Mouse (Mus musculus) forebrain, embryonic 10.5 days (tissue): Measurements from ENCODE around the gene Cul7. TPM values are rescaled to one million over a fixed set of nuclear protein-coding genes. Genes with fewer than 3 reads are reported as not detected.

ENCODE experiments used
- DNase-seq: peaks from one replicate; pipeline ENCODE4 v3.0.0-alpha.2; 2017; ENCODE audit warnings: low spot score; ENCODE audit errors: extremely low spot score
- H3K27ac ChIP-seq: fragments of 300-500 bp; sonication (generic); 2 replicates; pipeline ENCODE4 v1.5.1; 2016; ENCODE audit warnings: mild to moderate bottlenecking
- H3K27me3 ChIP-seq: fragments of 300-500 bp; sonication (generic); 2 replicates; pipeline ENCODE4 v1.6.1; 2016; ENCODE audit warnings: mild to moderate bottlenecking; ENCODE audit not compliant: poor library complexity, severe bottlenecking
- H3K36me3 ChIP-seq: fragments of 300-500 bp; sonication (generic); replicated peaks from 2 replicates; pipeline ENCODE4 v1.6.1; 2016; ENCODE audit warnings: mild to moderate bottlenecking, moderate library complexity
- H3K4me1 ChIP-seq: fragments of 300-500 bp; sonication (generic); 2 replicates; pipeline ENCODE4 v1.6.1; 2016
- H3K4me3 ChIP-seq: fragments of 300-500 bp; sonication (generic); 2 replicates; pipeline ENCODE4 v1.5.1; 2016; ENCODE audit warnings: mild to moderate bottlenecking, moderate library complexity
- H3K9me3 ChIP-seq: fragments of 300-500 bp; sonication (generic); 2 replicates; pipeline ENCODE4 v1.6.1; 2016; ENCODE audit warnings: mild to moderate bottlenecking, moderate library complexity
- WGBS: fragments of 180-500 bp; shearing (Covaris S2); methylation state at CpG from one replicate; pipeline ENCODE4 v1.1.7; 2016; 5-methylcytosine and 5-hydroxymethylcytosine counted together
- polyA plus RNA-seq: library from polyadenylated mRNA; unstranded; fragments of >200 nt; fragmentation: Nextera tagmentation; extraction: Ambion mirVana; gene quantifications from 2 replicates; pipeline ENCODE4 v1.2.1, GENCODE M21; 2016

Cul7 gene
- 38.0 and 40.9 TPM in 2 replicates for polyA plus RNA-seq

DNA sequence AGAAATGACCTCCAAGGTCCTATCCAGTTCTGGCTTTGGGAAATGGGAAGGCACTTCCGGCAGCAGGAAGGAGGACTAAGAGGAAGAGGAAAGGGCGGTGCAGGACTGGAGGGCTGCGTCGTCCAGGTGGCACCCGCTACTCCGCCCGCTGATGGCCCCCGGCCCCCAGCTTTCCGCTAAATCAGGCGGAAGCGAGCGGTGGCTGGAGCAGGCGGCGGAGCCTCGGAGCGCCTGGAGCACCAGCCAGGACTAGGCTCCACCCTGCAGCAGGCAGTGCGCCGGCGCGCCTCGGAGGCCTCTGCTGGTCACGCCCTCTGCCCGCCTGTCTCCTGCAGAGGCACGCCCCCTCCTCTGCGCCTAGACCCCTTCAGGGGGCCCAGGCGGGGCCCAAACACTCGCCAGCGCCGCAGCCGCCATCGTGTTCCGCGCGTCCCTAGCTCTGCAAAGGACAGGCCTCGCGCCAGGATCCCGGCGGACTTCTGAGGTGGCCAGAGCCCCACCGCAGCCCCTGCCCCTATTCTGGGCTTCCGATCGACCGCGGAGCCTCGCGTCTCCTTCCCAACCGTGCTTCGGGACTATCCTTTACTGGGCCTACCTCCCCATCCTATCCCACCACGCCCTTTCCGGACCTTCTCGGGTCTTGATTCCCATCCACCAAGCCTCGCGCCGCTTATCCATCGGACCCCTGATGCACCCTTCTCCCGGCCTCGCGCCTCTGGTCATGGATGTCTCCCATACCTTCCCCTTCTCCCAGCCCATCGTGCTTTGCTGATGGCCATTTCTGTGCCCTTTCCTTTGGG, at the start of gene Cul7:
TSS of gene Cul7 (plus strand) at position 106 of the 800 bp plus-strand sequence.
- DNase-seq, result peak; percentile 90
- Histone ChIP-seq H3K27me3 (no peaks in the 10 kb centered on the region), H3K4me3 (peak within 1 kb of the TSS; percentile 72), H3K27ac (peak within 1 kb of the TSS; percentile 96), H3K4me1 (peaks cover 48% of the 10 kb centered on the region), H3K9me3 (no peaks in the 10 kb centered on the region), H3K36me3 (peaks cover 54% of the 10 kb centered on the region)
- under 1% methylated on average over 58 of the region's 58 CpGs for WGBS

DNA sequence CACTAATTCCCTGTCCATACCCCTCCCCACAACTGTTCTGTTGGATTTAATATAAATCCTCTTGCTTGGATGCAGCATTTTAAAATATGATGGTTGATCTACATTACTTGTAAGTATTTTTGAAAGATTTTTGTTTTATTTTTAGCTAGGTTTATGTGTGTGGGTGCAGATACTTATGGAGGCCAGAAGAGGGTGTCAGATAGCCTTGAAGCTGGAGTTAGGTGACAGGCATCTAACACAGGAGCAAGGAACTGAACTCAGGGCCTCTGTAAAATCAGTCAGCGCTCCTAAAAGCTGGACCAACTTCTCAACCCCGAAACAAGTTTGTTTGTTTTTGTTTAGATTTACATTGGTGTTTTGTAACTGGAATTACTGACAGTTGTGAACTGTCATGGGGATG, 49.6 kb upstream of the Cul7 start:
- H3K9me3 ChIP-seq, result no peaks in the 10 kb centered on the region
- WGBS, result 85% methylated on average over 2 of the region's 2 CpGs

DNA sequence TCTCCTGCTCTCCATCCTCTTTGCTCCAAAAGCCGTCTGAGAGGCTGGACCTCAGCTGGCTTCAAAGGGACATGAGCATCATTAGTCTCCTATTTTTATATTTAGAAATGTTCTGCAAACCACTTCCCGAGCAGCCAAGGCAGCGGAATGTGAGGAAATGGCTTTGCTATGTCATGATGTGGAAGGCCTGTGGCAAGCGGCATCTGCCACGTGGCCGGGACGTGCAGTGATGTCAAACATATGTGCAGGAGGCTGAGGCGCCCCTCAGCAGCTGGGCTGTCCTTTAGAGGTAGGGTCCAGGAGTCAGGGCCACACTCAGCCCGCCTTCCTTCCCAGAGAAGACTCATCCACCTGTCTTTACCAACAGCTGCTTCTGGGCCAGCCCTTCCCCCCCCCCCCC, 47.9 kb upstream of the Cul7 start:
- peak overlapping the region; percentile 48 for H3K27ac ChIP-seq
- 81% methylated on average over 9 of the region's 9 CpGs for WGBS
- H3K4me1 ChIP-seq, result peaks cover 30% of the 10 kb centered on the region
- H3K4me3 ChIP-seq, result no peak overlapping the region
- H3K27me3 ChIP-seq, result no peaks in the 10 kb centered on the region
- no peak for DNase-seq
- H3K36me3 ChIP-seq, result peaks cover 36% of the 10 kb centered on the region
- no peaks in the 10 kb centered on the region for H3K9me3 ChIP-seq

More for the DNA sequence above, 49.6 kb upstream of the Cul7 start:
- Histone ChIP-seq H3K36me3 (peaks cover 45% of the 10 kb centered on the region), H3K27ac (no peak overlapping the region), H3K4me3 (no peak overlapping the region), H3K4me1 (peaks cover 25% of the 10 kb centered on the region), H3K27me3 (no peaks in the 10 kb centered on the region)
- no peak for DNase-seq

GRCm38 (mm10) chr17:46603229-46603628, 46.9 kb upstream of the Cul7 start:
- Histone ChIP-seq H3K36me3 (peaks cover 26% of the 10 kb centered on the region), H3K4me1 (peaks cover 30% of the 10 kb centered on the region), H3K27me3 (no peaks in the 10 kb centered on the region), H3K4me3 (no peak overlapping the region), H3K9me3 (no peaks in the 10 kb centered on the region), H3K27ac (no peak overlapping the region)
- WGBS, result 95% methylated on average over 4 of the region's 4 CpGs
- no peak for DNase-seq

DNA sequence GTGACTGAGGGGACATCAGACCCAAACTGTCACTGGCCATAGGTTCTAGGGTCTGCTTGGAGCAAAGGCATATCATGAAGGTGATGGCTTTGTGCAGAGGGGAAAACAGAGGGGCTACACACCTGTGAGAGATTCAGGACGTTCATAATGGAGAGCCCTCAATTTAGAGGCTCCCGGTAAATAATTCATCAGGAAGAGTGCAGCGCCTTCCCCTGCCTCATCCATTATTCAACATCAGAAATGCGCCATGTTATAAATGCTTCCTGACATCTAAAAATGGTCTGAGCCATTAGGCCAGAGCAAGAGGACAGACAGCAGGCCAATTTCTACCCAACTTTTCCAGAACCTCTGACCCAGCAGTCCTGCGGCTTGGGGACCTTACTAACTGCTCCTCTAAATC, 45.0 kb upstream of the Cul7 start:
- WGBS, result 83% methylated on average over 5 of the region's 5 CpGs
- Histone ChIP-seq H3K4me3 (no peak overlapping the region), H3K27ac (0 out of 2 replicates have a peak overlapping the region, but pooled peaks have one; percentile 5), H3K36me3 (peaks cover 21% of the 10 kb centered on the region), H3K9me3 (no peaks in the 10 kb centered on the region), H3K4me1 (peaks cover 35% of the 10 kb centered on the region), H3K27me3 (no peaks in the 10 kb centered on the region)
- DNase-seq, result no peak

DNA sequence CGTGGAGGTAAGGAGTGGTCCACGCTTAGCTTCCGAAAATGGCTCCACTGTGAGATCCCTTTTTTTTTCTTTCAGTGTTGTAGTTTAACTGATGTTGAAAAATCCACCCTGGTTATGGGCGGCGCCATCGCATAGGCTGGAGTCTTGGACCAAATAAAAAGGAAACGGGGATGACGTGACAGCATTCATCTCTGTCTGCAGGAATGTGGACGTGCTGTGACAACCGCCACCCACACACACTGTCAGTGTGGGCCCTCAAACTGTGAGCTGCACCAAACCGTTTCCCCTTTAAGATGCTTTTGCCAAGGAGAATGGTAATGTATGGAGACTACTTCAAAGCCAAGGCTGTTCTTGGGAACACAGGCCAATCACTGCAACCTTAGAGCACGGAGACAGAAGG, 44.1 kb upstream of the Cul7 start:
- Histone ChIP-seq H3K36me3 (peaks cover 24% of the 10 kb centered on the region), H3K27me3 (no peaks in the 10 kb centered on the region), H3K4me3 (no peak overlapping the region), H3K9me3 (no peaks in the 10 kb centered on the region), H3K27ac (no peak overlapping the region), H3K4me1 (peaks cover 44% of the 10 kb centered on the region)
- 90% methylated on average over 12 of the region's 12 CpGs for WGBS
- no peak for DNase-seq

DNA sequence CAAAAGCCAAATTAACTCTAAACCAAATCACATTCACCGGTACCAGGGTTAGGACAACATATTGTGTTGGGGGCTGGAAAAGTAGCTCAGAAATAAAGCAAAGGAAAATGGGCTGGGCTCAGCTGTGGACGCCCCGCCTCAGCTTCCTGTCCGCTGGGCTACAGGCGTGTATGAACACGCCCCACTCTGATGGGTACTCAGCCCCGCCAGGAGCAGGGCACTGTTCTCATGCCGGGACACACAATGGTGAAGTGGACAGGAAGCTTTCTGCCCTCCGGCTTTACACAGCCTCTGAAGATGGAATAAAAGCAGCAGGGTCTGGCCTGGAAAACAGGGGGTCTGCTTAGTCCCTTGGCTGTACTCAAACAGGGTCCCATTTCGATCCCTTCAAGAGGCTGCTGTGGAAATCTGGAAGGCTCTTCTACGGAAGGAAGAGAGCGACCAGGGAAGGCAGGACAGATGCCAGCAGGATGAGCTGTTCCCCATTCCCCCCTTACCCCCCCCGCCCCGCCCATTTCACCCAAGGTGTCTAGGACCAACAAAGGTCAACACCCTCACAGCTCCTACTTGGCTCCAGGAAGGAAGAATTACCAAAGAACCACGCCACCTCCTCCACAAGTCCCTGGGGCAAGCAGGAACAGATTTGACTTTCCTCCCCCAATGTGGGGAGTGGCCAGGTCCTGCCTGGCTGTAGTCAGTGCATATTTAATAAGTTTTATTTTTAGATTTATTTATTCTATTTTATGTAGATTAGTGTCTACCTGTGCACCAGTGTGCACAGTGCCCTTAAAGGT, 40.2 kb upstream of the Cul7 start:
- no peak overlapping the region for H3K4me3 ChIP-seq
- 63% methylated on average over 15 of the region's 15 CpGs for WGBS
- no peak for DNase-seq
- H3K9me3 ChIP-seq, result no peaks in the 10 kb centered on the region
- H3K27me3 ChIP-seq, result no peaks in the 10 kb centered on the region
- H3K36me3 ChIP-seq, result peaks cover 11% of the 10 kb centered on the region
- peaks cover 61% of the 10 kb centered on the region for H3K4me1 ChIP-seq
- H3K27ac ChIP-seq, result peak overlapping the region; percentile 62

DNA sequence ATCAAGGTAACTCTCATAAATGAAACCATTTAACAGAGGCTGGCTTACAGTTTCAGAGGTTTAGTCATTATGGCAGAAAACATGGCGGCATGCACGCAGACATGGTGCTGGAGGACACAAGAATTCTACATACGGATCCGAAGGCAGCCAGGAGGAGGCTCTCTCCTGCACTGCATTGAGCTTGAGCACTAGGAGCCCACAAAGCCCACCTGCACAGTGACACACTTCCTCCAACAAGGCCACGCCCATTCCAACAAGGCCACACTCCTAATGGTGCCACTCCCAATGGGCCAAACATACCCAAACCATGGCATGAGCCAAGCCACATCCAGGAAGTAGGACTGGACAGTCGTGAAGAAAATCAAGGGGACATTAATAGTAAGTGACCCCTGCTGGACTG, 38.8 kb upstream of the Cul7 start:
- Histone ChIP-seq H3K4me1 (peaks cover 61% of the 10 kb centered on the region), H3K4me3 (no peak overlapping the region)
- WGBS, result 89% methylated on average over 6 of the region's 6 CpGs

GRCm38 (mm10) chr17:46612189-46612588, 37.9 kb upstream of the Cul7 start:
- no peak overlapping the region for H3K4me3 ChIP-seq
- H3K4me1 ChIP-seq, result peaks cover 70% of the 10 kb centered on the region
- H3K9me3 ChIP-seq, result no peaks in the 10 kb centered on the region
- H3K27ac ChIP-seq, result peak overlapping the region; percentile 79; the same call in 1 of the 2 replicates
- 74% methylated on average over 2 of the region's 2 CpGs for WGBS
- no peak for DNase-seq
- H3K36me3 ChIP-seq, result peaks cover 13% of the 10 kb centered on the region
- H3K27me3 ChIP-seq, result no peaks in the 10 kb centered on the region

More for the DNA sequence above, 38.8 kb upstream of the Cul7 start:
- no peak for DNase-seq
- Histone ChIP-seq H3K27ac (no peak overlapping the region), H3K9me3 (no peaks in the 10 kb centered on the region), H3K27me3 (no peaks in the 10 kb centered on the region), H3K36me3 (peaks cover 13% of the 10 kb centered on the region)

GRCm38 (mm10) chr17:46612820-46613219, 37.3 kb upstream of the Cul7 start:
- Histone ChIP-seq H3K4me1 (peaks cover 76% of the 10 kb centered on the region), H3K36me3 (peaks cover 13% of the 10 kb centered on the region), H3K27ac (peak overlapping the region; percentile 79), H3K9me3 (no peaks in the 10 kb centered on the region), H3K4me3 (0 out of 2 replicates have a peak overlapping the region, but pooled peaks have one; percentile 14), H3K27me3 (no peaks in the 10 kb centered on the region)
- DNase-seq, result no peak
- 50% methylated on average over 4 of the region's 4 CpGs for WGBS

GRCm38 (mm10) chr17:46613229-46613628, 36.9 kb upstream of the Cul7 start:
- Histone ChIP-seq H3K27ac (peak overlapping the region; percentile 79), H3K4me3 (0 out of 2 replicates have a peak overlapping the region, but pooled peaks have one; percentile 14), H3K9me3 (no peaks in the 10 kb centered on the region), H3K36me3 (peaks cover 13% of the 10 kb centered on the region), H3K27me3 (no peaks in the 10 kb centered on the region), H3K4me1 (peaks cover 80% of the 10 kb centered on the region)
- no peak for DNase-seq
- 39% methylated on average over 3 of the region's 3 CpGs for WGBS

DNA sequence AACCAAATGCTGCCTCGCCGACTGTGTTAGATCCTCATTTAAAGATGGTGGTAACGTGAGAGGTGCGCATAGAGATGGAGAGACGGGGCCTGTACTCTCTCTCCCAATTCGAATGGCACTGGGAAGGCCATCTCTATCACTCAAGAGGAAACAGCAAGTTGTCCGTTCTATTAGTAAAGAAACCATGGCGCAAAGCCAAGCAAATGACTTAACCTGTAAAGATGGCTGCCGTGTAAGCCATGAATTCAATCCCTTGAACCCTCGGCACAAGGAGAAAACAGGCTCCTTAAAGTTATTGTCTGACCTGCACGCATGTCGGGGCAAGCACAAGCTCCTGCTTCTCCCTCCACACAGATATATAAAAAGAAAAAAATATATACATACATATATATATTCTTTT, 32.3 kb upstream of the Cul7 start:
- Histone ChIP-seq H3K4me3 (peak overlapping the region; percentile 44), H3K36me3 (peaks cover 13% of the 10 kb centered on the region), H3K9me3 (0 out of 2 replicates have a peak, but pooled peaks cover 4% of the 10 kb centered on the region), H3K4me1 (peaks cover 96% of the 10 kb centered on the region), H3K27me3 (no peaks in the 10 kb centered on the region), H3K27ac (peak overlapping the region; percentile 96)
- WGBS, result 63% methylated on average over 12 of the region's 12 CpGs
- DNase-seq, result no peak

DNA sequence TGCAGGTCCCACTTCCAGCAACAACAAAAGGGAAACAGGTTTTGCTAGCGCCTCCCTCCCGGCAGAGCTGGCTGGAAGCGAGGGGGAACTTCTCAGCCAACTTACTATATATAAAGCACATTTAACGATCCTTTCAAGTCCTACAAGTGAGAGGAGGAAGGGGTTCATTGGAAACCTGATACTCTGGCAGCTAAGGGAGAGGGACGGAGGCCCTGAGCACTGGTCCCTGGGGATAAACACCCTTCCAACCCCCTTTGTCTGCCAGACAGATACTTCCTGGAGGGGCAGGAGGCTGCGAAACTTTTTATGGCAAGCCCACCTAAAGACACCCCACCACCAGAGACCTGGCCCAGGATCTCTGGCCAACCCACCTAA, 31.8 kb upstream of the Cul7 start:
- Histone ChIP-seq H3K4me3 (peak overlapping the region; percentile 44), H3K4me1 (peaks cover 96% of the 10 kb centered on the region), H3K36me3 (peaks cover 13% of the 10 kb centered on the region), H3K9me3 (0 out of 2 replicates have a peak, but pooled peaks cover 4% of the 10 kb centered on the region), H3K27ac (peak overlapping the region; percentile 96), H3K27me3 (no peaks in the 10 kb centered on the region)
- under 1% methylated on average over 6 of the region's 6 CpGs for WGBS
- DNase-seq, result peak; percentile 50
